Mouse (Mus musculus) cerebellum, postnatal 25 days (tissue): ENCODE measurements around the gene S100a6.
A peak's percentile ranks its signal among the peaks of the same experiment; 100 is the strongest.

Experiments used
- DNase-seq, 2 experiments: peaks; one replicate each; pipeline ENCODE4 v3.0.0; 2021; ENCODE audit warnings: mixed read lengths in 2 of 2

S100a6 gene

GRCm38 (mm10) chr3:90601486-90602110, 11.1 kb upstream of the S100a6 start, which contains the start of gene Gm42674:
TSS of gene Gm42674 (plus strand) at chr3:90601904.
- DNase-seq: no peak

- DNase-seq: no peak
Measured at GRCm38 (mm10) chr3:90603623-90604022, 9.1 kb upstream of the S100a6 start, which contains the start of gene S100a4. TSS of gene S100a4 (plus strand) at chr3:90603771.

GRCm38 (mm10) chr3:90604416-90604815, 8.3 kb upstream of the S100a6 start:
- DNase-seq: no peak

- no peak for DNase-seq
Measured at GRCm38 (mm10) chr3:90605049-90605448, 7.6 kb upstream of the S100a6 start.

GRCm38 (mm10) chr3:90605736-90606135, 6.9 kb upstream of the S100a6 start:
- no peak for DNase-seq

- DNase-seq: no peak
Measured at GRCm38 (mm10) chr3:90606185-90606584, 6.5 kb upstream of the S100a6 start.

GRCm38 (mm10) chr3:90607361-90607760, 5.3 kb upstream of the S100a6 start:
- no peak for DNase-seq

- DNase-seq: no peak
Measured at GRCm38 (mm10) chr3:90608223-90608622, 4.5 kb upstream of the S100a6 start, which contains the start of gene S100a5. TSS of gene S100a5 (plus strand) at chr3:90608523.

- DNase-seq: no peak
Measured at GRCm38 (mm10) chr3:90609102-90609501, 3.6 kb upstream of the S100a6 start.

- no peak for DNase-seq
Measured at GRCm38 (mm10) chr3:90611494-90611893, 1.2 kb upstream of the S100a6 start.

GRCm38 (mm10) chr3:90612061-90612460, 621 bp upstream of the S100a6 start:
- DNase-seq: no peak

- DNase-seq: no peak
Measured at GRCm38 (mm10) chr3:90613461-90614147, 922 bp downstream of the S100a6 start.

- DNase-seq: no peak
Measured at GRCm38 (mm10) chr3:90614148-90614530, 1.5 kb downstream of the S100a6 start.

GRCm38 (mm10) chr3:90614611-90615251, 2.0 kb downstream of the S100a6 start:
- no peak for DNase-seq

- peak; percentile 17 to 59 for DNase-seq
Measured at GRCm38 (mm10) chr3:90615415-90615814, 2.7 kb downstream of the S100a6 start.

- DNase-seq: no peak
Measured at GRCm38 (mm10) chr3:90615911-90616310, 3.2 kb downstream of the S100a6 start.

- DNase-seq: no peak
Measured at GRCm38 (mm10) chr3:90617586-90617985, 4.9 kb downstream of the S100a6 start.

- no peak for DNase-seq
Measured at GRCm38 (mm10) chr3:90621552-90621951, 8.9 kb downstream of the S100a6 start.

- DNase-seq: peak in 1 of 2 experiments; percentile 29
Measured at GRCm38 (mm10) chr3:90623435-90624071, 10.9 kb downstream of the S100a6 start.

- DNase-seq: no peak
Measured at GRCm38 (mm10) chr3:90625496-90625895, 12.8 kb downstream of the S100a6 start.

- DNase-seq: no peak
Measured at GRCm38 (mm10) chr3:90626266-90627021, 13.8 kb downstream of the S100a6 start.

GRCm38 (mm10) chr3:90627366-90627765, 14.7 kb downstream of the S100a6 start:
- no peak for DNase-seq

- DNase-seq: peak in 1 of 2 experiments; percentile 15
Measured at GRCm38 (mm10) chr3:90627807-90628206, 15.1 kb downstream of the S100a6 start.
